Mouse (Mus musculus) urinary bladder, postnatal 14 days (tissue): ENCODE results near the gene 1110002E22Rik.

Source experiments
- DNase-seq: peaks from one replicate; pipeline ENCODE4 v3.0.0; 2021; ENCODE audit warnings: low spot score

1110002E22Rik gene

GRCm38 (mm10) chr3:138064732-138065645 lies at the start of gene 1110002E22Rik:
1110002E22Rik (plus strand) TSS chr3:138065052.
- DNase-seq = no peak

- no peak for DNase-seq
Measured at GRCm38 (mm10) chr3:138016810-138017209, 48.0 kb upstream of the 1110002E22Rik start.

GRCm38 (mm10) chr3:138022003-138022402 lies 42.8 kb upstream of the 1110002E22Rik start:
- no peak for DNase-seq

- no peak for DNase-seq
Measured at GRCm38 (mm10) chr3:138022651-138023050, 42.2 kb upstream of the 1110002E22Rik start.

- peak; percentile 17 for DNase-seq
Measured at GRCm38 (mm10) chr3:138026286-138026685, 38.6 kb upstream of the 1110002E22Rik start.

GRCm38 (mm10) chr3:138027575-138028362 lies 37.1 kb upstream of the 1110002E22Rik start:
- DNase-seq = no peak

- peak; percentile 28 for DNase-seq
Measured at GRCm38 (mm10) chr3:138029351-138029750, 35.5 kb upstream of the 1110002E22Rik start.

GRCm38 (mm10) chr3:138030563-138030962 lies 34.3 kb upstream of the 1110002E22Rik start:
- no peak for DNase-seq

- DNase-seq = no peak
Measured at GRCm38 (mm10) chr3:138033986-138034385, 30.9 kb upstream of the 1110002E22Rik start.

- no peak for DNase-seq
Measured at GRCm38 (mm10) chr3:138040938-138041337, 23.9 kb upstream of the 1110002E22Rik start.

GRCm38 (mm10) chr3:138041591-138042301 lies 23.1 kb upstream of the 1110002E22Rik start:
- DNase-seq = no peak

- DNase-seq = no peak
Measured at GRCm38 (mm10) chr3:138043316-138043715, 21.5 kb upstream of the 1110002E22Rik start.

GRCm38 (mm10) chr3:138049555-138049954 lies 15.3 kb upstream of the 1110002E22Rik start:
- no peak for DNase-seq

- no peak for DNase-seq
Measured at GRCm38 (mm10) chr3:138050772-138051171, 14.1 kb upstream of the 1110002E22Rik start.

- DNase-seq = no peak
Measured at GRCm38 (mm10) chr3:138051431-138051830, 13.4 kb upstream of the 1110002E22Rik start.

- peak; percentile 25 for DNase-seq
Measured at GRCm38 (mm10) chr3:138053969-138054368, 10.9 kb upstream of the 1110002E22Rik start.

- no peak for DNase-seq
Measured at GRCm38 (mm10) chr3:138056976-138057375, 7.9 kb upstream of the 1110002E22Rik start.

- no peak for DNase-seq
Measured at GRCm38 (mm10) chr3:138058226-138058625, 6.6 kb upstream of the 1110002E22Rik start.

GRCm38 (mm10) chr3:138060429-138060828 lies 4.4 kb upstream of the 1110002E22Rik start:
- no peak for DNase-seq

GRCm38 (mm10) chr3:138061205-138061911 lies 3.5 kb upstream of the 1110002E22Rik start:
- peak; percentile 49 for DNase-seq

- no peak for DNase-seq
Measured at GRCm38 (mm10) chr3:138062673-138063072, 2.2 kb upstream of the 1110002E22Rik start.
